Mouse (Mus musculus) skeletal muscle tissue, adult 2 months (tissue): Measurements from ENCODE around the gene Rgs9.

ENCODE experiments used
- DNase-seq: peaks from one replicate; pipeline ENCODE4 v3.0.0-alpha.2; 2012; ENCODE audit warnings: low read depth, low spot score

Rgs9 gene

GRCm38 (mm10) chr11:109175376-109175969, 122.5 kb downstream of the Rgs9 start:
- no peak for DNase-seq
